Mouse (Mus musculus) thymus, adult 18-20 months (tissue): ENCODE measurements around the gene Gm19402.
"Not testable (repeated sequence)": the region's sequence is repeated elsewhere in the genome, so short reads cannot be mapped to it uniquely, and the experiment has no call there.

Source experiments
- DNase-seq, 2 experiments: peaks; one replicate each; pipeline ENCODE4 v3.0.0; 2022; ENCODE audit warnings: mixed read lengths in 2 of 2

Gene Gm19402

DNA sequence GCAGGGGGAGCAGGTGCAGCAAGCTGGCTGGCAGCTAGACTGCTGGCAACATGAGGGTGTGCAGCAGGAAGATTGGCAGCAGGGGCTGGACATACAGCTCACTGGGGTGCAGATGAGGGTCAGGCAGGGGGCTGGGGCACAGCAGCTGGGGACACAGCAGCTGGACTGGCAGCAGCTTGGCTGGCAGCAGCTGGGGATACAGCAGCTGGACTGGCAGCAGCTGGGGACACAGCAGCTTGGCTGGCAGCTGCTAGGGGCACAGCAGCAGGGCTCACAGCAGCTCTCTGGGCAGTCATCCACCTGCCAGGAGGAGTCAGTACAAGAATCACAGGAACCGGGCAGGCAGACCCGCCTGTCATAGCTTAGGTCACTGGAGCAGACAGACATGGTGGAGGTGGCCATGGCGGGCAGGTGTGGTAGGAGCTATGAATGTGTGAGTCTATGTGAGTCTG is at the start of gene Gm19402:
Gm19402 (minus strand) TSS at position 402 of the 452 bp plus-strand sequence.
- DNase-seq = not testable (repeated sequence)

GRCm38 (mm10) chr10:77738929-77739328 is 48.4 kb upstream of the Gm19402 start:
- no peak for DNase-seq

- DNase-seq = no peak
Measured at GRCm38 (mm10) chr10:77735928-77736327, 45.4 kb upstream of the Gm19402 start.

- no peak for DNase-seq
Measured at GRCm38 (mm10) chr10:77729241-77729640, 38.7 kb upstream of the Gm19402 start.

DNA sequence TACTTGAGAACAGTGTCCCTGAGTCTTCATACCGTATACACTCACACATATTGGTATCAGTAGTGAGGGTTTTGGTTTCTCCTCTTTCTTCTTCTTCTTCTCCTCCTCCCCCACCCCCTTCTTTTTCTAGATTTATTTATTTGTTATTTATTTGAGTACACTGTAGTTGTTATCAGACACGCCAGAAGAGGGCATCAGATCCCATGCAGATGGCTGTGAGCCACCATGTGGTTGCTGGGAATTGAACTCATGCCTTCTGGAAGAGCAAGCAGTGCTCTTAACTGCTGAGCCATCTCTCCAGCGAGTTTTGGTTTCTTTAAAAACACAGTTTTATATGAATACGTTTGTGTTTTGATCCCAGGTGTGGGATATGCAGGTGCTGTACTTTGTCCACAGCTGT is 37.7 kb upstream of the Gm19402 start:
- no peak for DNase-seq

DNA sequence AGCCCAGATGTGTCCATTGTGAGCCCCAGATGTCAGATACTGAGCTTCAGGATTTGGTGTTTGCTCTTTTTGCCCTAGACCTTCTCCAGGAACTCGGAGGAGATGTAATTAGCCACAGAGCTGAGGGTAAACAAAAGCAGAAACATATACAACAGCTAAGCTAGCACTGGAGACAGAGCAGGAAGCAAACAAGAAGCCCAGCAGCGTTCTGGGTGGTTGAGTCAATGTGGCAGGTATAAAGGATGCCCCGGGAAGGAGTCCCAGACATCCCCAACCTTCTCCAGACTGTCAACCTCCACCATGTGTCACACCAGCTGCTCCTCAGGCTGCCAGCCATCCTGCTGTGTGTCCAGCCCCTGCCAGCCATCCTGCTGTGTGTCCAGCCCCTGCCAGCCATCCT is 35.6 kb upstream of the Gm19402 start, which contains the start of gene Gm10100:
Gm10100 (plus strand) TSS at position 301 of the 400 bp plus-strand sequence.
- no peak for DNase-seq

DNA sequence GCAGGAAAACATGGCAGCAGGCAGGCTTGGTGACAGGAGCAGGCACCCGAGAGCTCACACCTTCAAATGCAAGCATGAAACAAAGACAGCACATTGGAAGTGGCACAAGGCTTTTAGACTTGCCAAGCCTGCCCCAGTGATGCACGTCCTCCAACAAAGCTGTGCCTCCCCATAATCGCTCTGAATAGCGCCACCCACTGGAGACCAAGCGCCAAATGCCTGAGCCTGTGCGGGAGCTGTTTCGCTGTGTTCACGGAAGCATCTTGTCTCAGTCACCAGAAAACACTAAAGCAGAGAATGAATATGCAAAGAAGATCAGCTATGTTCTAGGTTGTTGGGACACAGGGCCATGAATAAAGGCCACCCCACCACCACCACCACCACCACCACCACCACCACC is 34.3 kb upstream of the Gm19402 start:
- DNase-seq = no peak

- DNase-seq = not testable (repeated sequence)
Measured at GRCm38 (mm10) chr10:77720299-77720698, 29.7 kb upstream of the Gm19402 start, which contains the start of gene Krtap12-1. Gene Krtap12-1, plus strand, starts transcription at chr10:77720599.

DNA sequence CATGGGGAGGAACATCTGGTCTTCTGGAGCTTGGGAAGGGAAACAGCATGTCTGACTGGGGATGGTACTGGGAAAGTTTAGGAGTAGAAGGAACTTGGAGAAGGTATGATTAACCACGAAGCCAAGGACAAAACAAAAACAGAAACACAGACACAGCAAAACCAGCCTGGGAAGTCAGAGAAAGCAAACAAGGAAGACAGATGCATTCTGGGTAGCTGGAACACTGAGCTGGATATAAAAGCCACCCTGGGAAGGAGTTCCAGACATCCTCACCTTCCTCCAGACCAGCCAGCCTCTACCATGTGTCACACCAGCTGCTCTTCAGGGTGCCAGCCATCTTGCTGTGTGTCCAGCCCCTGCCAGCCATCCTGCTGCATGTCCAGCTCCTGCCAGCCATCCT is 24.9 kb upstream of the Gm19402 start, which contains the start of gene Gm10142:
Gm10142 (plus strand) TSS at position 301 of the 400 bp plus-strand sequence.
- no peak for DNase-seq

GRCm38 (mm10) chr10:77713734-77714133 is 23.2 kb upstream of the Gm19402 start:
- no peak for DNase-seq

DNA sequence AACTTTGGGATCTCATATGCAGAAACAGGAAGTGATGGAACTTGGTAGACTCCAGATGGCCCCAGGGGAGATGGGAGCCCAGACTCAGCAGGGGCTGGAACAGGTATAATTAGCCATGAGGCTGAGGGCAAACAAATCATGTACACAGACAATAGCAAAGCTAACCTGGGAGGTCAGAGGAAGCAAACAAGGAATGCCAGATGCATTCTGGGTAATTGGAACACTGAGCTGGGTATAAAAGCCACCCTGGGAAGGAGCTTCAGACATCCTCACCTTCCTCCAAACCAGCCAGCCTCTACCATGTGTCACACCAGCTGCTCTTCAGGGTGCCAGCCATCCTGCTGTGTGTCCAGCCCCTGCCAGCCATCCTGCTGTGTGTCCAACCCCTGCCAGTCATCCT is 20.6 kb upstream of the Gm19402 start, which contains the start of gene Gm10024:
Gm10024 (plus strand) TSS at position 301 of the 400 bp plus-strand sequence.
- not testable (repeated sequence) for DNase-seq

- no peak for DNase-seq
Measured at GRCm38 (mm10) chr10:77709831-77710230, 19.3 kb upstream of the Gm19402 start.

DNA sequence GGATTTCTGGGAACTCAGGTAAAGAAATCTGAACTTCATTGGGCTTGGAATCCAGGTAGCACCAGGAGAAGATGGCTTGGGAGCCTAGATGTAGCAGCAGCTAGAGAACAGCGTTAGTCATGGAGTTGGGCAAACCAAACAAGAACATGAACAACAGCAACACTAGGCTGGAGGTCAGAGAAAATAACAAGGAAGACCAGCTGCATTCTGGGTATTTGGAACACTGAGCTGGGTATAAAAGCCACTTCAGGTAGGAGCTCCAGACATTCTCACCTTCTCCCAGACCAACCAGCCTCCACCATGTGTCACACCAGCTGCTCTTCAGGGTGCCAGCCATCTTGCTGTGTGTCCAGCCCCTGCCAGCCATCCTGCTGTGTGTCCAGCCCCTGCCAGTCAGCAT is 15.8 kb upstream of the Gm19402 start, which contains the start of gene Gm10272:
Gm10272 (plus strand) TSS at position 301 of the 400 bp plus-strand sequence.
- no peak for DNase-seq

GRCm38 (mm10) chr10:77697133-77697532 is 6.6 kb upstream of the Gm19402 start, which contains the start of gene Gm9508:
Gene Gm9508, minus strand, starts transcription at chr10:77697233.
- DNase-seq = no peak

GRCm38 (mm10) chr10:77687021-77687420 is 3.5 kb downstream of the Gm19402 start:
- no peak for DNase-seq

DNA sequence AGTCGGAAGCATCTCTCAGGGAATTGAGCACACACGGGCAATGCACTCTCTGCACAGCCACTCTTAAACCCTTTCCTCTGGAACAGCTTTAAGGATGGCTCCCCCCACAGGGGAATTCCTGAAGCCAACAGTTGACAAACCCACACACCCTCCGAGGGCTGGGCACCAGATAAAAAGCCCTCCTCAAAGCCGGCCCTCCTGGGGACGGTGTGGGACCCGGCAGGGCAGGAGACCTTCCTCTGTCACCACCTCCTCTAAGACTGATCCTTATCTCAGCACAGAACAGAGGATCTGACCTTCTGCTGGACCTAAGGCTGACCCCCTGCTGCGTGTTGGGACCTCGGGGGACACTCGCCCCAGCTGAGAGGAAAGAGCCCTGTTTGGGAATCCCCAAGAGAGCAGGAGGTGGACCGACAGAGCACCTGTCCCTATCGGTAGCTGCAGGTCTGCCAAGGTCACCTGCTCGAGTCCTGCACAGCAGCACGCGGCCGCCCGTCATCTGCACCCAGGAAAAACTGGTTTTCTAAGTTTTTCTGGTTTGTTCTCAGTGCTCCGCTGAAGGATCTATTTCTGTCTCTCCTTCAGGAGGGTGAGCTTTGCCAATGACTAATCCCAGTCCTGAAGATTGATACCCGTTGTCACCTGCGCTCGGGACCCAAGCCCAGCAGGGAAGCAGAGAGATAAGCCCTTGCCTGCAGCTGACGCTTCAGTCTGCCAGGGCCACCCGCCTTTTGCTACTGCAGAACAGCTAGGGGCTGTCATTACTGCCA is 4.5 kb downstream of the Gm19402 start, which contains the start of gene Tspear:
Tspear (plus strand) TSS at position 675 of the 770 bp plus-strand sequence.
- DNase-seq = no peak

- no peak for DNase-seq
Measured at GRCm38 (mm10) chr10:77684181-77684580, 6.4 kb downstream of the Gm19402 start.

- DNase-seq = no peak
Measured at GRCm38 (mm10) chr10:77682994-77683393, 7.6 kb downstream of the Gm19402 start.

DNA sequence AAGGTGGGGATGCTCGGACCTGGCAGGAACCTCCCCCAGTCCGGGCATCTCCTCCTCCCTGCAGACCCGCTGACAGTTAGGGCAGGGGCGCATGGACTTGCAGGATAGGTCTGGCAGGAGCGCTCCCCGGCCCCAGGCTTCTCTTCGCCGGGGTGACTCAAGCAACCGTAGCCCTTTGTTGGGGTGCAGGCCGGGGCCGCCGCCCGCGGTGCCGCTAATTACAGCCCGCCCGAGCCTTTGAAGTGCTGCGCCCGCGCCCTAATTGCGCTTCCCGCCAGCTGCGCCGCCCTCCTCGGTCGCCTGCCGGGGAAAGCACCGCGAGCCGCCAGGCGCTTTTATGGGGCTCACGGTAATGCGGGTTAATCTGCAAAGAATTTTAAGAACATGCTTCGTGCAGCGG is 13.0 kb downstream of the Gm19402 start:
- DNase-seq = no peak

DNA sequence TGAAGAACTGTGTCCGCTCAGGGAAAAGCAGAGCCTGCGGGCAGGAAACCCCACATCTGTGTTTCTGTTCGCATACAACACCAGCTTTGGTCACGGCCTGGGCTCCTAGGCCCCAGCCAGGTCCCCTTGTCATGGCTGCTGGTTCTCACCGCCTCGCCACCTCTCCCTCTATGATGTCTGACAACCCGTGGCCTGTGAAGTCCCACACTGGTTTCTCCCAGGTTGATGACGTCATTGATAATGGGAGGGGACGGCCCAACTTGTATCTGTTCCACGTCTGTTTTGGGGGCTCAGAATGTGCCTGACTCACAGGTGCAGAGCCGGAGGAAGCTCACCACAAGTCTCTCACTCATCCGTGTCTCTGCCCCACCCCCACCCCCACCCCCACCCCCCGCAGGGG is 16.8 kb downstream of the Gm19402 start:
- DNase-seq = peak; percentile 43 to 70

DNA sequence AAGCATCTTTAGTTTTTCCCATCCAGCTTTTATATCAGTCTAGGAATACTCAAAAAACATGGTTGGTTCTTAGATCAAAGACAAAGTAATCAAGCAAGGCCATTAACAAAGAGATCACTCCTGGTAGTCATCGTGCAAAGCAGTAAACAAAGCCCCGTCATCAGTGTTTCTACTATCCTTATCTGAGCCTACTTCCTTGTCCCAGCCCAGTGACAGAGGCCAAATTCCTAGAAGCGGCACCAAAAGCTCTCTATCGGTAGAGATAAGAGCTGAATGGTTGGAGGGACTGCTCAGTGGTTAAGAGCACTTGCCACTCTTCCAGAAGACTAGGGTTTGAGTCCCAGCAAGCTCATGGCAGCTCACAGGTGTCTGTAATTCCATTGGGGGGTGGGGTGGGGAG is 19.0 kb downstream of the Gm19402 start:
- DNase-seq = no peak

GRCm38 (mm10) chr10:77670710-77671109 is 19.8 kb downstream of the Gm19402 start:
- DNase-seq = no peak

DNA sequence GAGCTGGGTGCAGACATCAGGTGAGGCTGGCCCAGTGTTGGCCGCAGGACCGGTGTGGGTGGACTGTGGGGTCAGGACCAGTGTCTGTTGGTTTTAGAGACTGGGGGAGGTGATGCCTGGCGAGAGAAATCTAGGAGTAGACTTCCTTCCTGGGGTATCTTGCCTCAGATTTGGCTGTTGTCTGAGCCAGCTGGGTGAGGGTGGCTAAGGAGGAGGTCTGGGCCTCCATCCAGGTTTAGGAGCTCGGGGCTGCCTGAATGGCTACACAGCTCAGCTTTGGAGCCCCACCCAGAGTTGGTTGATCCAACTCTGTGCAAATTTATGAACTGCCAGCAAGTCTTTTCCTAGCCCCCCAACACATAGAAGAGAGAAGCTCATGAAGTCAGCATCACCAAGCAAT is 23.2 kb downstream of the Gm19402 start:
- no peak for DNase-seq

DNA sequence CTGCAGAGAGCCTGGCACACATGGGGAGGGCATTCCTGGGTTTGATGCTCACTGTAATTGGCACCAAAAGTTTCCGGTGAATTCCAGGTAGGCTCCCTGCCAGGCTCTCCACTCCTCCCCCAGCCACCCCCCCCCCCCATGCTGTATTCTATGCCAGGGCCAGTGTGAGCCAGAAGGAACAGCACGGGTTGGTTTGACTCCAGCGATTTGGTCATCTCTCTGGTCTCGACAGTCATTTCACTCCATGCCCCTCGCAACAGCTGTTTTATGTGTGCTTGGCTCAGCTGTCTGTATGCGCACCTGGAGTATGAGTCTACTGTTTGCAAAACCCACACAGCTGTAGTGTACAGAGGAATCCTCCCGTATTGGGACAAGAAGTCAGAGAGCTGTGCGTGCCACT is 24.2 kb downstream of the Gm19402 start:
- DNase-seq = peak in 1 of 2 experiments; percentile 34
